Mouse (Mus musculus) neural tube, embryonic 11.5 days (tissue): ENCODE results near the gene Sema3g. TPM values are rescaled to one million over a fixed set of nuclear protein-coding genes. Genes with fewer than 3 reads are reported as not detected.

ENCODE experiments used
- ATAC-seq: fragments of 200-750 bp; cut with Nextera tagmentation; 2 replicates; pipeline ENCODE4 v1.8.0; 2017; ENCODE audit warnings: moderate number of reproducible peaks, mild to moderate bottlenecking, moderate TSS enrichment, moderate library complexity; ENCODE audit not compliant: insufficient read depth, low FRiP score, low TSS enrichment
- DNase-seq: peaks from one replicate; pipeline ENCODE4 v3.0.0-alpha.2; 2015; ENCODE audit warnings: low spot score
- H3K27ac ChIP-seq: fragments of 300-500 bp; sonication (generic); 2 replicates; pipeline ENCODE4 v1.5.1; 2014; ENCODE audit warnings: low read depth, mild to moderate bottlenecking, low read length
- H3K27me3 ChIP-seq: fragments of 300-500 bp; sonication (generic); 2 replicates; pipeline ENCODE4 v1.6.1; 2014; ENCODE audit warnings: mild to moderate bottlenecking, low read length, mixed read lengths; ENCODE audit not compliant: control insufficient read depth, insufficient read depth
- H3K36me3 ChIP-seq: fragments of 300-500 bp; sonication (generic); 2 replicates; pipeline ENCODE4 v1.6.1; 2014; ENCODE audit warnings: mild to moderate bottlenecking, low read length, moderate library complexity, mixed read lengths; ENCODE audit not compliant: control insufficient read depth, insufficient read depth
- H3K4me1 ChIP-seq: fragments of 300-500 bp; sonication (generic); 2 replicates; pipeline ENCODE4 v1.6.1; 2014; ENCODE audit warnings: low read length, mixed read lengths; ENCODE audit not compliant: control insufficient read depth, insufficient read depth
- H3K4me2 ChIP-seq: fragments of 300-500 bp; sonication (generic); 2 replicates; pipeline ENCODE4 v1.6.1; 2014; ENCODE audit warnings: low read depth, mild to moderate bottlenecking, moderate library complexity
- H3K4me3 ChIP-seq: fragments of 300-500 bp; sonication (generic); 2 replicates; pipeline ENCODE4 v1.5.1; 2014; ENCODE audit warnings: low read depth, low read length
- H3K9ac ChIP-seq: fragments of 300-500 bp; sonication (generic); 2 replicates; pipeline ENCODE4 v1.6.1; 2014; ENCODE audit warnings: mild to moderate bottlenecking, low read length
- H3K9me3 ChIP-seq: fragments of 300-500 bp; sonication (generic); 2 replicates; pipeline ENCODE4 v1.6.1; 2016; ENCODE audit warnings: low read length; ENCODE audit not compliant: control insufficient read depth
- WGBS: fragments of 180-500 bp; shearing (Covaris S2); extraction: QIAGEN DNeasy Blood & Tissue Kit; methylation state at CpG from one replicate; pipeline ENCODE4 v1.1.7; 2014; 5-methylcytosine and 5-hydroxymethylcytosine counted together
- polyA plus RNA-seq: library from polyadenylated mRNA; unstranded; fragments of >200 nt; fragmentation: Nextera tagmentation; extraction: Ambion mirVana; gene quantifications from 2 replicates; pipeline ENCODE4 v1.2.1, GENCODE M21; 2014

Gene Sema3g
- polyA plus RNA-seq = 0.21 and 0.50 TPM in 2 replicates

DNA sequence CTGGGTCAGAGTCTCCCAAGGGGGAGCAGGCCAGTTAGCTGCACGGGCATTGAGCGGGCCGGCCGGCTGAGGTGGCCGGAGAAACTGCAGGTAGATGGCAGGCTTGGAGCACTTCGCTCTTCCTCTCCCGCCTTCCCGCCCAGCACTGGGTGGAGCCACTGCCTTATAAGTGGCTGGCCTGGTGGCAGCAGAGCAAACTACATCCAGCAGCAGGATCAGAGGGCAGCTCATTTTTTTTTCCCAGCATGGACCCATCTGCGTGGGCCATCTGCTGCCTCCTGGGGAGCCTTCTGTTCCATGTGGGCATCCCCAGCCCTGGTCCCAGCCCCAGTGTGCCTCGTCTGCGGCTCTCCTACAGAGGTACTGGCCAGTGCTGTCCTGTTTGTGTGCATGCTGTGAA lies at the start of gene Sema3g:
Sema3g (plus strand) TSS at position 195 of the 400 bp plus-strand sequence.
- Histone ChIP-seq H3K4me2 (no peak within 1 kb of the TSS), H3K9me3 (no peaks in the 10 kb centered on the region), H3K4me3 (no peak within 1 kb of the TSS; the same call in 1 of the 2 replicates), H3K4me1 (0 out of 2 replicates have a peak, but pooled peaks cover 3% of the 10 kb centered on the region), H3K36me3 (no peaks in the 10 kb centered on the region), H3K9ac (no peak within 1 kb of the TSS; the same call in 1 of the 2 replicates), H3K27me3 (no peaks in the 10 kb centered on the region), H3K27ac (no peak within 1 kb of the TSS)
- DNase-seq = peak; percentile 61
- 12% methylated on average over 11 of the region's 11 CpGs for WGBS
- peak; percentile 50; the same call in 1 of the 2 replicates for ATAC-seq

DNA sequence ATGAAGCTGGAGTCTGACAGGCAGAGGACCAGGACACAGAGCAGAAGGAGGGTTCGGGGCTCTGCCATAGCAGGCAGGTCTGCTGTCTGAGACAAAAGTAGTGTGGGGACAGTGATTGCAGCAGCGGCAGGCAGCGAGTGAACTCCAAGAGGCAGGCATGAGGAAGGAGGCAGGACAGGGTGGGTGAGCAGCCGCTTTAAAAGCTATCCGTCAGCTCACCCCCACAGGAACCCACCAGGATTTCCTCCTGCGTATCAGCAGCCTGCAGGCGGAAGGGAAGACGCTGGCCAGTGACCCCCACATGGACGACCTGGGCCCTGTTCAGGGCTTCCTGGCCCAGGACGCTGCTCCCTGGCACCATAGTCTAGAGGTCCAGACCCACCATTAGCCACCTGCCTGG lies 49.2 kb upstream of the Sema3g start, which contains the start of gene Stab1:
Stab1 (minus strand) TSS at position 217 of the 400 bp plus-strand sequence.
- Histone ChIP-seq H3K4me1 (no peaks in the 10 kb centered on the region), H3K27me3 (no peaks in the 10 kb centered on the region), H3K4me3 (no peak within 1 kb of the TSS), H3K27ac (no peak within 1 kb of the TSS), H3K9ac (no peak within 1 kb of the TSS), H3K36me3 (peaks cover 26% of the 10 kb centered on the region), H3K9me3 (no peaks in the 10 kb centered on the region), H3K4me2 (no peak within 1 kb of the TSS)
- DNase-seq = no peak
- 63% methylated on average over 10 of the region's 10 CpGs for WGBS
- no peak for ATAC-seq

DNA sequence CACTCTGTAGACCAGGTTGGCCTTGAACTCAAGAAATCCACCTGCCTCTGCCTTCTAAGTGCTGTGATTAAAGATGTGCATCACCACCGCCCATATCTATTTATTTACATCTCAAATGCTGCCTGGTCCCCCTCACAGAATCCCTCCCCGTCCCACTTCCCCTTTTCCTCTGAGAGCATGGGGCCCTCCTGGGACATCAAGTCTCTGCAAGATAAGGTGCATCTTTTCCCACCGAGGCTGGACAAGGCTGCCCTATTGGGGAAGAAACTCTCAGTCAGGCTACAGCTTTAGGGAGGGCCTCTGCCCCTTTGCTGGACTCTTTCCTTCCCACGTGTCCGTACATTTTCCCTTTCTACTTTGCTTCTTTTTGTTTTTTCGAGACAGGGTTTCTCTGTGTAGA lies 48.2 kb upstream of the Sema3g start:
- no peak overlapping the region for H3K9ac ChIP-seq
- no peak overlapping the region for H3K4me3 ChIP-seq
- WGBS = 84% methylated on average over 6 of the region's 6 CpGs
- no peaks in the 10 kb centered on the region for H3K27me3 ChIP-seq
- DNase-seq = no peak
- no peaks in the 10 kb centered on the region for H3K9me3 ChIP-seq
- peaks cover 34% of the 10 kb centered on the region for H3K36me3 ChIP-seq
- no peak overlapping the region for H3K4me2 ChIP-seq
- H3K4me1 ChIP-seq = no peaks in the 10 kb centered on the region
- ATAC-seq = no peak
- H3K27ac ChIP-seq = no peak overlapping the region

DNA sequence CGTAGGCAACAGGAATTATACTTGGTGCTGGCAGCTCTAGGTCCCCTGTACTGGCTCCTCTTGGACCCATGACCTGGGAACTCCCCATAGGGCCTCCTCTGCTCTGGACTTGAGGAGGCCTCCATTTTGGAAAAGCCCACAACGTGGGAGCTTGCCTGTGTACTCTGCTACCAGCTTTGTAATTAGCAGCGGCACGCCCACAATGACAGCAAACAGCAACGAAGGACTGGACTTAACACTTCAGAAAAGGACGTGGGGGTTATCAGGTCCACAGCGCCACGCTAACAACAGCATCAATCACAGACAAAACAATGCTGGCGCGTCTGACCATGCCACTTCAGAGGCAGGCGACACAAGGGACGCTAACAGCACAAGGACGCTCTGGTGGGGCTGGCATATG lies 46.7 kb upstream of the Sema3g start:
- no peak overlapping the region for H3K27ac ChIP-seq
- ATAC-seq (no peak), DNase-seq (no peak)
- WGBS = 86% methylated on average over 13 of the region's 13 CpGs
- H3K36me3 ChIP-seq = peaks cover 44% of the 10 kb centered on the region
- H3K4me3 ChIP-seq = no peak overlapping the region
- no peak overlapping the region for H3K4me2 ChIP-seq
- H3K27me3 ChIP-seq = no peaks in the 10 kb centered on the region
- no peaks in the 10 kb centered on the region for H3K9me3 ChIP-seq
- no peak overlapping the region for H3K9ac ChIP-seq
- no peaks in the 10 kb centered on the region for H3K4me1 ChIP-seq

DNA sequence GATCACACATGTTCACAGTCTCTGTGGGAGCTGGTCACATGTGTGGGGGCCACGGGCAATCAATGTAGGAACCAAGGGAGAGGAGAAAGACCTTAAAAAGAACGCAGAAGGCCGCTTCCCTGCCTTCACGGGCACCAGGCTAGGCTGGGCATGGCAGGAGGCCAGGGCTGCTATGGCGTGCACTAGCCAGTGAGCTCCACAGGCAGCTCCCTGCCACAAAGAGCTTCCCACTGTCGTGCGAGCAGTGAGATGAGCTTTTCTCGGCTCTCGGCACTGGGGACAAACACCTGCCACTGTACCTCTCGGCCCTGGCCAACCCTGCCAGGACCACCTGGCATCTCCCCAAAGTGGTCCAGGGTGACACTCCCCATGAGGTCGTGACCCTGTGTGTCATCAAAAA lies 46.3 kb upstream of the Sema3g start:
- DNase-seq (no peak), ATAC-seq (no peak)
- peaks cover 48% of the 10 kb centered on the region for H3K36me3 ChIP-seq
- no peaks in the 10 kb centered on the region for H3K9me3 ChIP-seq
- no peak overlapping the region for H3K9ac ChIP-seq
- H3K27me3 ChIP-seq = no peaks in the 10 kb centered on the region
- no peaks in the 10 kb centered on the region for H3K4me1 ChIP-seq
- H3K4me2 ChIP-seq = no peak overlapping the region
- 86% methylated on average over 11 of the region's 11 CpGs for WGBS
- no peak overlapping the region for H3K4me3 ChIP-seq
- H3K27ac ChIP-seq = no peak overlapping the region

DNA sequence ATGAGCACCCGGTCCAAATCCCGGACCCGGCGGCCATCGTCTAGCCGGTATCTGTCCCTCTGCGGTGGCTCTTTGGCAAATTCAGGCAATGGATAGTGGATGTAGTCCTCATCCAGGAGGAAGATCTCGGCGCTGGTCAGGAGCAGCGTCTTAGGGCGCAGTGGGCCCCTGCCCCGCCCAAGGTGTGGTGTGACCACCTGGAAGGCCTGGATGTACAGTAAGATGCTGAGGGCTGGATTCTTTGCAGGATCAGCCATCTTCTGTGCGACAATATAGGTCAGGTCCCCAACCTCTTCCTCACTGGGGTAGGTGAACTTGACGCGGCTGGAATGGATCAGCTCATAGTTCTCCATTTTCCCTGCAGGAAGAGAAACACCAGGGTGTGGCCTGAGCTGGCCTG lies 45.8 kb upstream of the Sema3g start:
- no peak overlapping the region for H3K4me3 ChIP-seq
- WGBS = 96% methylated on average over 15 of the region's 15 CpGs
- H3K27ac ChIP-seq = no peak overlapping the region
- no peak overlapping the region for H3K4me2 ChIP-seq
- no peaks in the 10 kb centered on the region for H3K9me3 ChIP-seq
- no peaks in the 10 kb centered on the region for H3K4me1 ChIP-seq
- no peaks in the 10 kb centered on the region for H3K27me3 ChIP-seq
- H3K9ac ChIP-seq = no peak overlapping the region
- ATAC-seq (no peak), DNase-seq (no peak)
- peaks cover 53% of the 10 kb centered on the region for H3K36me3 ChIP-seq

DNA sequence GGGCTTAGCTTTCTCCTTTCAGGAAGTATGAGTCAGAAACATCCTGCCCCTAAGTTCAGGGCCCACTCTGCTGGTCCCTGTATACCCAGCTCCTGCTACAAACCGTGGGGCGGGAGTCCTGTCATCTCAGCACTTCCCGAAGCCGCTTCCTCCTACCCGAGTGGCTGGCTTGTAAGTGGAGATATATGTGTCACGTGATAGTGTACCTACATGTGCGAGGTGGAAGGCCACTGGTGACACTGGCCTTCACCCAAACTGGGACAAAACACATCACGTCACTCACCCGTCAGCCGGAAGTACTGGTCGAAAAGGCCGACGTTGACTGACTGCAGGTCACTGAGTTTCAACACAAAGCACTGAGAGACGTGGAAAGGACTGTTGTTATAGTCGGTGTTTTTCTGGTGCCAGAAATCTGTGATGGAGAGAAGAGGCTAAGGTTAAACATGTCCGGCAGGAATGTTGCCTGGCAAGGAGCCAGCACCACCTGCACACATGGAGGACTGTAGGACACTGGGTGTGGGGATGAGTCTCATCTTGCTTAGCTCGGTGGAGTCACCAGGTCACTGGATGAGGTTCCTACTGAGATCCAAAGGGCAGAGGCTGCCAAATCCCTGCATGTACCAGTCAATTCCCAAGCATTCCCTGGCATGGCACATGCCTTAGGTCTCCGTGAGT lies 44.7 kb upstream of the Sema3g start:
- ATAC-seq (no peak), DNase-seq (no peak)
- H3K9me3 ChIP-seq = no peaks in the 10 kb centered on the region
- 91% methylated on average over 18 of the region's 18 CpGs for WGBS
- no peak overlapping the region for H3K4me3 ChIP-seq
- H3K4me2 ChIP-seq = no peak overlapping the region
- H3K27me3 ChIP-seq = no peaks in the 10 kb centered on the region
- H3K4me1 ChIP-seq = no peaks in the 10 kb centered on the region
- no peak overlapping the region for H3K9ac ChIP-seq
- no peak overlapping the region for H3K27ac ChIP-seq
- peaks cover 64% of the 10 kb centered on the region for H3K36me3 ChIP-seq

DNA sequence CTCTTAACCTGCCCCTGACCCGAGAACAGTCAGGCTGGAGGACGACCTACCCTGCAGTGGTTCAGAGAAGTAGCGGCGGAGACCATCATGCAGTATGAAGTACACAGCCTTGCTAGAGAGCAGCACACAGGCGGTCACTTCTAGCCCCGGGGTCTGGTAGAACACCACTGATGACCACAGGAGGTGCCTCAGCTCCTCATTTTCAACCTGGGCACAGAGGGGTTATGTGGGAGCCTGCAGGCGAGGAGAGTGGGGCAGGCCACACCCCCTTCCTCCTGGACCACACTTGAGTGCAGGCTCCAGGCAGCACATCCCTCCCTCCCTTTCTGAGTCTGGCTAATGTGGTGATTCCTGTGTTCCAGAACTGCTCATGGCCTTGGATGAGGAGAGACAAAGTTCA lies 44.1 kb upstream of the Sema3g start:
- 94% methylated on average over 7 of the region's 7 CpGs for WGBS
- Histone ChIP-seq H3K4me2 (no peak overlapping the region), H3K9ac (no peak overlapping the region), H3K9me3 (no peaks in the 10 kb centered on the region), H3K27me3 (no peaks in the 10 kb centered on the region), H3K36me3 (peaks cover 64% of the 10 kb centered on the region), H3K4me1 (no peaks in the 10 kb centered on the region), H3K4me3 (no peak overlapping the region), H3K27ac (no peak overlapping the region)
- ATAC-seq (no peak), DNase-seq (no peak)

DNA sequence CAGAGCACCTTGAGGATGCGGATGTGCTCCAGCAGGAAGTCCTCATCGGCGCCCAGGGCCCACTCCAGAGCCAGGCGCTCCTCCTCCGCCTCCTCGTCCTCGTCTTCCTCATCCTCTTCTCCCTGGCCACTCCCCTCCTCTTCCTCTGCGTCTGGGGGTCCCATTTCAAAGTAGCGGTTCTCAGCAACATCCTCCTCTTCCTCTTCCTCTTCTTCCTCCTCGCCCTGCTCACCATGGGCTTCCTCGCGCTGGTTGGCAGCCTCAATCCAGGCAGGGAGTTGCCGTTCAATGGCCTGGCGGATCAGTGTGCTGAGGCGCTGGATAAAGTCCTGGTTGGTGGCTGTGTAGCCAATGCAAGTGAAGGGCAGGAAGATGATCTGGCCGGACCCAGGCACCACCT lies 40.4 kb upstream of the Sema3g start:
- Histone ChIP-seq H3K4me2 (no peak overlapping the region), H3K9ac (no peak overlapping the region), H3K36me3 (peaks cover 68% of the 10 kb centered on the region), H3K9me3 (no peaks in the 10 kb centered on the region), H3K4me3 (no peak overlapping the region), H3K27ac (no peak overlapping the region), H3K27me3 (no peaks in the 10 kb centered on the region), H3K4me1 (no peaks in the 10 kb centered on the region)
- ATAC-seq (no peak), DNase-seq (no peak)
- WGBS = 95% methylated on average over 16 of the region's 16 CpGs
